Mouse (Mus musculus) liver, embryonic 11.5 days (tissue): ENCODE data around the gene Prg4. TPM values are rescaled to one million over a fixed set of nuclear protein-coding genes. Genes with fewer than 3 reads are reported as not detected.

Experiments used
- polyA plus RNA-seq: library from polyadenylated mRNA; unstranded; fragments of >200 nt; fragmentation: Nextera tagmentation; extraction: Ambion mirVana; gene quantifications from 2 replicates; pipeline ENCODE4 v1.2.1, GENCODE M21; 2014

Gene Prg4
- polyA plus RNA-seq, 1 experiment from 2014 or later, result 0.45 TPM

Other genes with a start within 250 kb of the Prg4 start
- not detected in 2 replicates for gene Pdc, start 146.7 kb downstream of the Prg4 start, polyA plus RNA-seq
- gene Tpr, start 73.3 kb downstream of the Prg4 start, polyA plus RNA-seq, result 169 and 171 TPM in 2 replicates
- gene Odr4, start 73.1 kb downstream of the Prg4 start, polyA plus RNA-seq, result 28.9 and 31.2 TPM in 2 replicates